Comparison of ENCODE assay signal across 18 mouse cellular contexts in genomic region chr5:150114778-150115177, GRCm38 (mm10). TPM values are rescaled to one million over a fixed set of nuclear protein-coding genes. Genes with fewer than 3 reads are reported as not detected.
DNase-seq lines count a peak whose midpoint lies in the region; ATAC-seq and TF ChIP-seq lines count a peak whose summit lies in the region.
"Had no signal": no experiment of that assay in that cellular context is flagged by ENCODE, and none has a peak within 500 bp of the region (broad histone marks: within the 10 kb centered on the region; RNA-seq: fewer than 3 reads in every experiment).

No protein-coding gene starts in this region.

- no peak overlapping the region for H3K9ac ChIP-seq in heart, embryonic 13.5 days
- peak overlapping the region; percentile 50 for H3K9ac ChIP-seq in MEL (ENCODE audit: control insufficient read depth, low read depth, low read length, poor library complexity, severe bottlenecking)
- H3K9ac ChIP-seq: hindbrain, embryonic 15.5 days; limb, embryonic 12.5 days; midbrain, embryonic 15.5 days had no signal

- peak overlapping the region; percentile 78 for H3K27ac ChIP-seq in heart, embryonic 13.5 days (replicated peaks)
- peak overlapping the region; percentile 48; the same call in 1 of the 2 replicates for H3K27ac ChIP-seq in layer of hippocampus, adult 2 months
- H3K27ac ChIP-seq in MEL (ENCODE audit: control insufficient read depth, low read depth, low read length) = no peak overlapping the region; the same call in 1 of the 2 replicates
- H3K27ac ChIP-seq: hindbrain, embryonic 15.5 days; limb, embryonic 12.5 days; liver, embryonic 14.5 days; midbrain, embryonic 15.5 days had no signal

- peaks cover 36% of the 10 kb centered on the region for H3K4me1 ChIP-seq in heart, embryonic 13.5 days
- peaks cover 2 to 13% of the 10 kb centered on the region in 2 experiments; a peak in 3 of 4 replicates for H3K4me1 ChIP-seq in MEL (ENCODE audit: control insufficient read depth in 1 of 2, insufficient read depth in 2 of 2, low read length in 2 of 2)

- TF ChIP-seq POLR2A in MEL (IDR thresholded peaks at IDR 0.05; ENCODE audit: control insufficient read depth in 1 of 2, insufficient read depth in 1 of 2, low read depth in 1 of 2, low read length in 2 of 2, poor library complexity in 1 of 2) = no peak

- no peak for ATAC-seq in heart, embryonic 13.5 days (ENCODE audit: extremely low read depth, insufficient number of reproducible peaks, low FRiP score, low TSS enrichment)
- ATAC-seq: intestine, embryonic 16.5 days; midbrain, embryonic 15.5 days; Patski had no signal

- TF ChIP-seq RAD21 in MEL (IDR thresholded peaks at IDR 0.05; ENCODE audit: low read depth, low read length) = no peak

- H3K9me3 ChIP-seq in heart, embryonic 13.5 days = peaks cover 6% of the 10 kb centered on the region; the same call in 1 of the 2 replicates
- H3K9me3 ChIP-seq in MEL (replicated peaks; ENCODE audit: insufficient read depth, low read length) = no peaks in the 10 kb centered on the region
- H3K9me3 ChIP-seq: hindbrain, embryonic 15.5 days; midbrain, embryonic 15.5 days had no signal

- H3K27me3 ChIP-seq in heart, embryonic 13.5 days (replicated peaks) = no peaks in the 10 kb centered on the region
- H3K27me3 ChIP-seq in MEL (ENCODE audit: control insufficient read depth in 1 of 2, insufficient read depth in 2 of 2, low read length in 2 of 2) = no peaks in the 10 kb centered on the region
- H3K27me3 ChIP-seq: hindbrain, embryonic 15.5 days; midbrain, embryonic 15.5 days; Patski had no signal

- intact Hi-C loops in heart, postnatal 25 days (cut with DNase I) = no loop called here

- peak overlapping the region; percentile 34; the same call in 1 of the 2 replicates for H3K4me2 ChIP-seq in heart, embryonic 13.5 days
- H3K4me2 ChIP-seq: limb, embryonic 12.5 days; midbrain, embryonic 15.5 days had no signal

- peak; percentile 36 for DNase-seq in adrenal gland, postnatal 10 days
- no peak for DNase-seq in adrenal gland, postnatal 4 days (ENCODE audit: low spot score in 2 of 2)
- DNase-seq in heart, postnatal 25 days (ENCODE audit: low spot score) = no peak
- no peak for DNase-seq in layer of hippocampus, adult 2 months (ENCODE audit: low spot score in 2 of 2)
- no peak for DNase-seq in layer of hippocampus, postnatal 10 days (ENCODE audit: low spot score in 2 of 2)
- peak; percentile 53 for DNase-seq in MEL (ENCODE audit: low read depth, low spot score)
- no peak for DNase-seq in embryo, embryonic 11 days
- DNase-seq: adrenal gland, postnatal 14 days; cerebellum, adult 2 months; gastrocnemius, postnatal 25 days had no signal

- whole genome bisulfite sequencing in heart, embryonic 13.5 days = 76% methylated on average over 4 of the region's 4 CpGs

- no peak overlapping the region for H3K4me3 ChIP-seq in heart, embryonic 13.5 days
- H3K4me3 ChIP-seq in layer of hippocampus, adult 2 months = no peak overlapping the region
- peak overlapping the region; percentile 54 to 68; a peak in 3 of 4 replicates for H3K4me3 ChIP-seq in MEL (ENCODE audit: control insufficient read depth in 1 of 2, insufficient read depth in 1 of 2, low read depth in 2 of 2, low read length in 2 of 2)
- H3K4me3 ChIP-seq: hindbrain, embryonic 15.5 days; limb, embryonic 12.5 days; midbrain, embryonic 15.5 days; myocyte had no signal

- no peak for TF ChIP-seq CTCF in layer of hippocampus, adult 2 months (conservative IDR thresholded peaks at IDR 0.05)
- TF ChIP-seq CTCF in MEL (IDR thresholded peaks at IDR 0.05 in 2 of 3, conservative IDR thresholded peaks at IDR 0.05 in 1 of 3; ENCODE audit: control insufficient read depth in 1 of 3, insufficient read depth in 1 of 3, low read depth in 2 of 3, low read length in 3 of 3, poor library complexity in 1 of 3, severe bottlenecking in 1 of 3) = no peak

- no peaks in the 10 kb centered on the region for H3K79me2 ChIP-seq in MEL (ENCODE audit: control insufficient read depth, insufficient read depth, low read length, poor library complexity)

- TF ChIP-seq EP300 in MEL (IDR thresholded peaks at IDR 0.05; ENCODE audit: low read depth in 1 of 2, low read length in 2 of 2) = no peak

- no peaks in the 10 kb centered on the region for H3K36me3 ChIP-seq in heart, embryonic 13.5 days
- H3K36me3 ChIP-seq in MEL (ENCODE audit: control insufficient read depth in 1 of 2, insufficient read depth in 2 of 2, low read length in 2 of 2) = peaks cover 0 to 10% of the 10 kb centered on the region in 2 experiments; a peak in 2 of 4 replicates
- H3K36me3 ChIP-seq: hindbrain, embryonic 15.5 days; limb, embryonic 12.5 days; midbrain, embryonic 15.5 days had no signal

TF ChIP-seq in MEL, 35 proteins besides CTCF, POLR2A, EP300 and RAD21:
- TF ChIP-seq SIN3A (IDR thresholded peaks at IDR 0.05; ENCODE audit: low read length) (no peak), CHD1 (IDR thresholded peaks at IDR 0.05; ENCODE audit: low read depth, low read length) (no peak), ZKSCAN1 (IDR thresholded peaks at IDR 0.05; ENCODE audit: low read depth, low read length) (no peak), MAX (IDR thresholded peaks at IDR 0.05; ENCODE audit: low read length) (no peak), ZC3H11A (IDR thresholded peaks at IDR 0.05; ENCODE audit: low read depth, low read length) (no peak), CHD2 (IDR thresholded peaks at IDR 0.05; ENCODE audit: low read length) (no peak), ELF1 (IDR thresholded peaks at IDR 0.05; ENCODE audit: low read depth, low read length) (no peak), MYC (IDR thresholded peaks at IDR 0.05; ENCODE audit: low read depth, low read length) (no peak), ETS1 (IDR thresholded peaks at IDR 0.05; ENCODE audit: low read depth, low read length) (no peak), GABPA (IDR thresholded peaks at IDR 0.05; ENCODE audit: low read depth, low read length) (no peak), MEF2A (IDR thresholded peaks at IDR 0.05; ENCODE audit: extremely low read depth, insufficient replicate concordance, low read depth, low read length, poor library complexity, severe bottlenecking) (no peak), KAT2A (conservative IDR thresholded peaks at IDR 0.05; ENCODE audit: low read depth, low read length) (no peak), TAL1 (IDR thresholded peaks at IDR 0.05; ENCODE audit: low read length) (no peak)

RNA-seq across cellular contexts. Expression of gene Fry, which starts 3.7 kb away (rescaled TPM):
- 10 to 100 TPM; 36.2 to 46.9 TPM for total RNA-seq in adrenal gland, postnatal 10 days (2021)
- total RNA-seq in adrenal gland, postnatal 4 days (2021) = 10 to 100 TPM; 41.0 to 43.4 TPM
- 19.6 and 20.0 TPM in 2 replicates for polyA plus RNA-seq in heart, embryonic 13.5 days (2015; fragmentation: Nextera tagmentation; extraction: Ambion mirVana)
- total RNA-seq in heart, postnatal 25 days (2021) = 100 to 1,000 TPM; 120 to 150 TPM
- total RNA-seq in layer of hippocampus, adult 2 months (2021) = 100 to 1,000 TPM; 215 to 246 TPM
- 100 to 1,000 TPM; 213 to 215 TPM for total RNA-seq in layer of hippocampus, postnatal 10 days (2021)
- 2.3 TPM in 2 replicates for total RNA-seq in MEL (2012; rRNA removed)
- 1 to 10 TPM in 1 of 2 experiments, not detected in 1; 1.9 TPM for polyA plus RNA-seq in MEL (2012; ENCODE audit: insufficient read depth in 1 of 2, insufficient read length in 2 of 2, low read depth in 1 of 2, low replicate concordance in 2 of 2, missing spikeins in 1 of 2)

Comparison
In these comparisons a context has a peak if more than half of its experiments do, and no peak if none do; other contexts are left out.
1. DNase-seq: peak in adrenal gland, postnatal 10 days (single experiment) and MEL (single experiment); none in adrenal gland, postnatal 4 days (0 of 2), heart, postnatal 25 days (single experiment), layer of hippocampus, adult 2 months (0 of 2), layer of hippocampus, postnatal 10 days (0 of 2) and embryo, embryonic 11 days (single experiment).
2. H3K4me3 ChIP-seq: peak in MEL (2 of 2); none in heart, embryonic 13.5 days (single experiment) and layer of hippocampus, adult 2 months (single experiment).
3. RNA of gene Fry, which starts 3.7 kb away (total RNA-seq): 215 to 246 TPM in layer of hippocampus, adult 2 months, 213 to 215 TPM in layer of hippocampus, postnatal 10 days, 120 to 150 TPM in heart, postnatal 25 days, 36.2 to 46.9 TPM in adrenal gland, postnatal 10 days and 41.0 to 43.4 TPM in adrenal gland, postnatal 4 days; 2.3 TPM in MEL; every median in the first group is over 10 times any median in the second.